Mouse (Mus musculus) cerebellum, adult 2 months (tissue): ENCODE results near the gene Gm5795. TPM values are rescaled to one million over a fixed set of nuclear protein-coding genes. Genes with fewer than 3 reads are reported as not detected.
"Not testable (repeated sequence)": the region's sequence is repeated elsewhere in the genome, so short reads cannot be mapped to it uniquely, and the experiment has no call there.

ENCODE experiments used
- DNase-seq, 2 experiments: peaks; one replicate each; pipeline ENCODE4 v3.0.0; 2021
- H3K27ac ChIP-seq: fragments of 200-500 bp; 2 replicates; pipeline ENCODE4 v1.5.1; 2012; ENCODE audit warnings: low read length, control low read depth, inconsistent platforms; ENCODE audit not compliant: insufficient read depth
- H3K27me3 ChIP-seq: fragments of 200-500 bp; 2 replicates; pipeline ENCODE4 v1.6.1; 2012; ENCODE audit warnings: inconsistent platforms, mild to moderate bottlenecking, low read length, moderate library complexity; ENCODE audit not compliant: control insufficient read depth, insufficient read depth
- H3K4me1 ChIP-seq: fragments of 200-500 bp; 2 replicates; pipeline ENCODE4 v1.6.1; 2011; ENCODE audit warnings: low read length; ENCODE audit not compliant: control insufficient read depth, insufficient read depth
- H3K4me3 ChIP-seq: fragments of 200-500 bp; replicated peaks from 2 replicates; pipeline ENCODE3; 2011; ENCODE audit warnings: mild to moderate bottlenecking, low read depth, low read length, control low read depth; ENCODE audit not compliant: insufficient read depth
- CTCF ChIP-seq: fragments of 200-500 bp; IDR thresholded peaks from 2 replicates; pipeline ENCODE4 v1.5.1; 2011; ENCODE audit warnings: low read depth, mild to moderate bottlenecking, control low read depth, low read length, moderate library complexity, borderline replicate concordance; ENCODE audit not compliant: insufficient read depth
- WGBS: fragments of 180-500 bp; shearing (Covaris S2); methylation state at CpG from one replicate; pipeline ENCODE4 v1.1.7; 2018; 5-methylcytosine and 5-hydroxymethylcytosine counted together
- polyA plus RNA-seq: library from polyadenylated mRNA; depleted of rRNA; stranded (reverse); fragments of >200 nt; gene quantifications from 2 replicates; pipeline ENCODE4 v1.2.3, GENCODE M21; 2012; rRNA removed

Gm5795 gene
- 0.33 and 0.49 TPM in 2 replicates for polyA plus RNA-seq

GRCm38 (mm10) chr14:3187955-3188354, at the start of gene Gm5795:
Gm5795 (plus strand) TSS chr14:3188255.
- WGBS = no CpG with 5 or more reads among the region's 2 CpGs
- DNase-seq, H3K4me1 ChIP-seq, H3K27me3 ChIP-seq, H3K27ac ChIP-seq, H3K4me3 ChIP-seq: not testable (repeated sequence)

GRCm38 (mm10) chr14:3208272-3209152, 20.5 kb downstream of the Gm5795 start, which contains the start of gene D830030K20Rik:
D830030K20Rik (plus strand) TSS chr14:3208488.
- H3K4me1 ChIP-seq, H3K27ac ChIP-seq, H3K27me3 ChIP-seq, H3K4me3 ChIP-seq: not testable (repeated sequence)
- peak; percentile 1 to 18 for DNase-seq
- 0% methylated on average over 26 of the region's 62 CpGs for WGBS

GRCm38 (mm10) chr14:3209367-3209766, 21.3 kb downstream of the Gm5795 start:
- H3K4me3 ChIP-seq, H3K27ac ChIP-seq, H3K4me1 ChIP-seq, H3K27me3 ChIP-seq: not testable (repeated sequence)
- DNase-seq = peak; percentile 6 to 22
- peak; percentile 13; the same call in 1 of the 2 replicates for TF ChIP-seq CTCF
- whole genome bisulfite sequencing = 15% methylated on average over 9 of the region's 11 CpGs

Other genes with a start within 250 kb of the Gm5795 start
- not detected in 2 replicates for gene Gm2888, start 158.3 kb upstream of the Gm5795 start, polyA plus RNA-seq
- gene Gm2897, start 139.0 kb upstream of the Gm5795 start, polyA plus RNA-seq = 2.3 and 2.6 TPM in 2 replicates
- gene Gm10340, start 54.3 kb upstream of the Gm5795 start, polyA plus RNA-seq = not detected in 2 replicates
- 7.8 and 9.7 TPM in 2 replicates for gene D830030K20Rik, start 20.2 kb downstream of the Gm5795 start, polyA plus RNA-seq
- gene Gm2956, start 144.4 kb downstream of the Gm5795 start, polyA plus RNA-seq = not detected in 2 replicates
- gene Gm10413, start 206.8 kb downstream of the Gm5795 start, polyA plus RNA-seq = not detected in 2 replicates
- gene Gm10409, start 224.4 kb downstream of the Gm5795 start, polyA plus RNA-seq = 1.9 and 3.0 TPM in 2 replicates
- 1.1 and 1.3 TPM in 2 replicates for gene Gm3005, start 239.8 kb downstream of the Gm5795 start, polyA plus RNA-seq